Mouse (Mus musculus) spleen, adult 18-20 months (tissue): ENCODE measurements around the gene Plp1.

Experiments
- DNase-seq, 2 experiments: peaks; one replicate each; pipeline ENCODE4 v3.0.0; 2022; ENCODE audit warnings: mixed read lengths in 2 of 2

Plp1 gene

GRCm38 (mm10) chrX:136822371-136822770 lies at the start of gene Plp1:
Plp1 (plus strand) TSS chrX:136822671.
- DNase-seq: no peak

- DNase-seq: no peak
These were observed 49.4 kb upstream of the Plp1 start for GRCm38 (mm10) chrX:136773035-136773434.

DNA sequence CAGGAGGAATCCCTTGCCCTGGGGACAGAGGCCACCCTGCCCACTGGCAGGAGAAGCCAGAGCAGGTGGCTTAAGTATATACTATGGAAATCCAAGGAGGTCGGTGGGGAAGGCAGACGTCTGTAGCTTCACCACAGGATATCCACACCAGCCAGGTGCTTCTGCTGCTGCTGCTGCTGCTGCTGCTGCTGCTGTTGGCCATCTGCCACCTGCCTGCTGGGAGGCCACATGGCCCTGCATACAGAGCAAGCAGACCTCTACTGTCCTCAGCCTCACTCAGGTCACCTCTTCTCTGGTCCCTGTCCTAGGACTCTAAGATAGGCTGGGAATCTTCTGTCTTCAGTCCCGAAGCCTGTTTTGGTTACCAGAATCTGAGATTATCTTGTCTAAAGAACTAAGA lies 44.4 kb upstream of the Plp1 start:
- DNase-seq: no peak

DNA sequence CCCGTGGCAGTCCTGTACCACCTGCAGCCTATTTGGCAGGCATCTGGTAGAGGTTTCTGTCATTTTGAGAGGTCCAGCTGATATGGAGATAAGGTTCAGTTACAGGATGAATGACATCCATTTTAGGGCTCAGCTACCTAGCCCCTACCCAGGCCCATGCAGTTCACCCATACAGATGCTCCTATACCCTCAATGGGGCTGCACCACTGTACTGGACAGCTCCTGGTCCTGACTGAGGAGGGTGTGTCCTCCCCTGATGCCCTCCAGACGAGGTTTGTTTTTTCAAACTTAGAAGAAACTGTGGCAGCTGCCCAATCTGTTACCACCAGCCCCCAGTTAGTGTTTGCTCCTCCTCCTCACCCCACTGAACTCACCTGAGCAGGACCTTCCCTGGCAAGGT lies 43.2 kb upstream of the Plp1 start:
- DNase-seq: no peak

DNA sequence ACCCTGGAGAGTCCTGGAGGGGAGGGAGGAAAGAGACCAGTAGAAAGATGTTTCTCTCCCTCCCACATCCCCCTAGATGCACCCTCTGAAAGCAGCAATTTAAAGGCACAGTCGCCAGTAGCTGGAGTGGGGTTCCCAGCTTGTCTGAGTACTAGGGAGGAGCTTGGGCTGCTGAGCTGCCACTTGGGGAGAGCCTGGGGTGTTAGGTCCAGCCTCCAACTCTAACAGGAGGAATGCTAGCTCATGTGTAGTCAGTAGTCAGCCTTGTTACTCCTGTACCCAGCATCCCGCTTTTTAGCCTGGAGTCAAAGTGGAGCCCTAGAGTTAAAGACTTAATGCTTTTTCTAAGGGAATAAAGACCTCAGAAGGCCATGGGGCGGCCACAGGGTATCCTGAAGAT lies 42.4 kb upstream of the Plp1 start, which contains the start of gene Glra4:
Gene Glra4, minus strand, starts transcription at position 101 of the 400 bp plus-strand sequence.
- DNase-seq: no peak

DNA sequence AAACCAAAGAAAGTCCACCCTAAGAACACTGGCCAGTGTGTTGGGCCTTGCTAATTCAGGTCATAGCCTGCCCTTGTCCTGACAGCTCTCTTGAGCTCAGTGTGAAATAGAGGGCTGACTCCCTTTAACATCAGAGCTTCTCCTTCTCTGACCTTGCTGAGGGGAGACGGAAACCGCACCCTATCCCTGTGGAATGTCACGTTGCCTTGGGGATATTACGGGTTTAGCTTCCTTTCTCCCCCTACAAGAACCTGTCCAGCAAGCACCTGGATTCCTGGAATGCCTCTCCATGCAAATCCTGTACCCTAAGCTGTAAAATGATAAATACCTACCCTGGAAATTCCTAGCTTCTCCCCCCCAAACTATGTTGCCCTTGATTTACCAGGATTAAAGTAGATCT lies 33.0 kb upstream of the Plp1 start:
- DNase-seq: no peak

DNA sequence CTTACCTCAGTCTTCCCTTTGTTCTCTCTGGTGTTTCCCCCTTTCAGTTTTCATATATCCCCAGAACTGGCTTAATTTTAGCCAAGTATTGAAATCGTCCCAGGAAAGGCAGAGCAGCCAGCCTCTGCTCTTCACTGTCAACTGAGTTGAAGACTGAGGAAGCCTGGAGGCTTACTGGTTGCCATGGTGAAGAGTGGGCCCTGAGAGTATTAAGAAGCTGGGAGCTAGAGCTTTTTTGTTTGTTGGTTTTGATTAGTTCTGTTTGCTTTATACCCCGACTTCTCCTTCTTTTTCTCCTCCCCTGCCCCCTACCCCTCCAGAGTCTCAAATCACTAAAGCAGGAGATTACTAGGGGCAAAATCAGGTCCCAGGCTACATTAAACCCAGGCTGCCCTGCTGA lies 25.2 kb upstream of the Plp1 start:
- no peak for DNase-seq

DNA sequence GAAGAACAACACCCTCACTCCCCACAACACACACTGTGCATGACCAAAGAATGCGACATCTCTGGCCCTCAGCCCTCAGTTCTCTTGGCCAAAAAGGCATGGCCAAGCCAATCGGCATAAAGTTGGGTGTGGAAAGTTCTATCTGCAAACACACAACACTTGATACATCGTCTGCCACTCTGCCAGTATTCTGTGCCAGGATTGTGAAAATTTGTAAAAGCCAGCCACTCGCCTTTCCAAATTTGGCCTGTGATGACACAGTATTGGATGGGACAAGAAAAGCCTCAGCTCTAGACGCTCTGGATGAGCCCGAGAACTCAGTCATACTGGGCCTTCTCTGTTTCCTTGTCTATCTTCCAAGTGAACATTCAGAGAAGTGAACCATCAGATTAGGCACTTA lies 2.7 kb upstream of the Plp1 start:
- DNase-seq: no peak

GRCm38 (mm10) chrX:136820250-136820649 lies 2.2 kb upstream of the Plp1 start:
- DNase-seq: peak; percentile 10 to 52

- DNase-seq: no peak
These were observed 2.5 kb downstream of the Plp1 start for GRCm38 (mm10) chrX:136825016-136825415.

DNA sequence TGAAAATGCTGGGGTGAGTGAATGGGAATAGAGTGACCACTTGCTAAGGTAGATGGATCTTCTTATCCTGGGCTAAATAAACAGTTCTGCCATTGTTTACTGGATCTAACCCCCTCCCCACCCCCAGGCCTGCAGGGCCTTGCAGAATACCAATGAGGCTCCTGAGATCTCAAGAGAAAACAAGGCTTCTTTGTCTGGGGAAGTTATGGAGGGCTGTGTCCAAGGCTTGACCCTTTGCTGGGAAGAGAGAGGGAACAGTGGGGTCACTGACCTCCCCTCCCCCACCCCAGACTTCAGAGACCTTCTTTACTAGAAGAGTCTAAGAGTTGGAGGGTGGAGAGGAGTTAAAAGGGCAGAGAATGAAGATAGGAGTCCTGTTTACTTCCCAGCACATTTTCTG lies 6.1 kb downstream of the Plp1 start:
- DNase-seq: no peak

DNA sequence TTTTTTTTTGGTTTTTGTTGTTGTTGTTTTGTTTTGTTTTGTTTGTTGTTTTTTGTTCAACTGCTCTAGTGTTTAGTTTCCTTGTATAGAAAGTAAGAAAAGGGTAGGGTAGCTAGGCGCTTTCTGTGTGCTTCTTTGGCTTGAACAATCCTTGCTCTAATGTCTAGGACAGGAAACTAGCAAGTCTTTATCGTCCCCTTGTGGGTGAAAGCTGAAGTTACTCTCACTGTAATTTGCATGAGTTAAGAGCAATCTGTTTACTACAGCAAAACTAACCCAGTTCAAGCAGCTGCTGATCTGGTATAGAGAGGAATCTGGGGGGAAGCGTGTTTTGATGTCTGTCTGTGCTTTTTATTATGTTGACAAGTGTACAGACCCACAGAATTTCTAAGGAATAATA lies 27.8 kb downstream of the Plp1 start:
- no peak for DNase-seq

GRCm38 (mm10) chrX:136868061-136869040 lies 45.9 kb downstream of the Plp1 start, which contains the start of gene Rab9b:
Rab9b (minus strand) TSS chrX:136868755.
- no peak for DNase-seq
